Comparison of ENCODE assay signal across 8 mouse cellular contexts in genomic region chr16:26234113-26234512, GRCm38 (mm10).
DNase-seq lines count a peak whose midpoint lies in the region; ATAC-seq lines count a peak whose summit lies in the region.

No protein-coding gene starts in this region.

- no peaks in the 10 kb centered on the region for H3K27me3 ChIP-seq in hindbrain, embryonic 16.5 days (replicated peaks; ENCODE audit: control insufficient read depth, insufficient read depth, low read length)

- peak; percentile 81 for DNase-seq in Muller cell, postnatal 12 days (ENCODE audit: inconsistent ontology term)
- DNase-seq in cerebellum, adult 18-20 months, result peak; percentile 51 to 56
- DNase-seq in forelimb bud, embryonic 11.5 days (ENCODE audit: low read depth, low spot score), result peak; percentile 88
- peak; percentile 58 to 76 for DNase-seq in layer of hippocampus, postnatal 36 days
- DNase-seq in lung, postnatal 4 days, result peak; percentile 53 to 82
- DNase-seq in right cerebral cortex, postnatal 14 days, result peak; percentile 91
- peak; percentile 66 for DNase-seq in yolk sac, embryonic 10.5 days (ENCODE audit: low spot score)

- ATAC-seq in hindbrain, embryonic 16.5 days, result peak; percentile 93

- H3K4me2 ChIP-seq in hindbrain, embryonic 16.5 days (ENCODE audit: low read length), result no peak overlapping the region

- no peaks in the 10 kb centered on the region for H3K4me1 ChIP-seq in hindbrain, embryonic 16.5 days (ENCODE audit: control insufficient read depth, insufficient read depth, low read depth, low read length)

- no peak overlapping the region for H3K27ac ChIP-seq in hindbrain, embryonic 16.5 days (ENCODE audit: low read depth, low read length)

- WGBS in hindbrain, embryonic 16.5 days, result 11% methylated on average over 3 of the region's 3 CpGs

- no peaks in the 10 kb centered on the region for H3K9me3 ChIP-seq in hindbrain, embryonic 16.5 days (ENCODE audit: control insufficient read depth, low read length)

- no peaks in the 10 kb centered on the region for H3K36me3 ChIP-seq in hindbrain, embryonic 16.5 days (ENCODE audit: control insufficient read depth, insufficient read depth, low read length)

- H3K9ac ChIP-seq in hindbrain, embryonic 16.5 days (ENCODE audit: low read depth, low read length), result no peak overlapping the region

- no peak overlapping the region for H3K4me3 ChIP-seq in hindbrain, embryonic 16.5 days (ENCODE audit: low read length)
